Mouse (Mus musculus): ENCODE results near the gene Rpl13.
A peak's percentile ranks its signal among the peaks of the same experiment; 100 is the strongest.
"Not testable (repeated sequence)": the region's sequence is repeated elsewhere in the genome, so short reads cannot be mapped to it uniquely, and the experiment has no call there.

Gene Rpl13

DNA sequence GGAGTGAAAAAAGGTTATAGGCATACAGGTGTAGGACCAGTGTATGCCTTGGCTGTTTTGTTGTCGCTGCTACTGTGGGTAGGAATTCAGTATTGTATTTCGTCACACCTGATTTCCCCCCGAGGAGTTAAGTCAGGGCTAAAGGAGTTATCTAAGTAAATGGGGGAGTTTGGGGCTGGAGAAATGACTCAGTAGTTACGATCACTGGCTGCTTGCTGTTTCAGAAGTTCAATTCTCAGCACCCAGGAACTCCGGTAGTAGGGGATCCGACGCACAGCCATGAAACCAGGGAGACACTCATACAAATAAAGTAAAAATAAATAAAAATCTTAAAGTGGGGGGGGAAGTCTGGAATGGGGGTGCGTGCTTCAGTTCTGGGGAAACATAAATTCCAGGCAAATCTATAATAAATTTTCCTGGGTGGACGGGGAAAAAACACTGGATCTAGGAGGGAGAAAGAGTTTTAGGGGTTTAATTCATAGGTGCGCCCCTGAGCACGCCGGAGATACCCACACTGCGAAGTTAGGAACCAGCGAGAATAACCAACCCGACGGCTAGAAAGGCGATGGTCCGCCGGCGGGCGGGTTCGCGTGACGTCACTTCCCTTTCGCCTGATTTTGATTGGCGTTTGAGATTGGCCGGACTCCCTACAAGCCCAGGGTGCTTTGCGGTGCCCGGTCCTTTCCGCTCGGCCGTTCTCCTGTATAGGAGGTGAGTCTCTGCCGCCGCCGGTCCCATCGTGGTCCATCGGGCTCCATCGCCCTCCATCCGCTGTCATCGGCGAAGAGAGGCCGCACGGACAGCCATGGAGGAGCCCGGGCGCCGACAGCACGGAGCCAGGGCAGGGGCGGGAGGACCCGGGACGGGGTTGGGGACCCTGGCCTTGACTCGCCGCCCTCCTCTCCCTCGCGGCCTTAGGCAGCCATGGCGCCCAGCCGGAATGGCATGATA is at the start of gene Rpl13:
TSS of gene Rpl13 (plus strand) at position 616 of the 951 bp plus-strand sequence.
- peak; percentile 98 for DNase-seq

DNA sequence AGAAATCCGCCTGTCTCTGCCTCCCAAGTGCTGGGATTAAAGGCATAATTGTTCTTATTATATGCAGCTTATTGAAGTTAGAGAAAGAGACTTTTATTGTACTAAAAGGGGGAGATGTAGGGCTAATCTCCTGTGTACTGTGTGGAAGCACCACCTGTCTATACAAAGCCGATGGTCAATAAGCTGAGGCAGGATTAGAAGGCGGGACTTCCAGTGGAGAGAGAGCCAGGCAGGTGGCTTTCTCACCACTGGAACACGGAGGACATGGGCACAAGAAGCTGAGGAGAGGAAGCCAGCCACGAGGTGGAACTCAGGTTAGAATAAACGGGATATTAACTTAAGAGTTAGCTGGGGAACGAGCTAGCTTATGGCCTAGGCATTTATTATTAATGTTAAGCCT is 39.4 kb upstream of the Rpl13 start, which contains the start of gene Spg7:
TSS of gene Spg7 (plus strand) at position 222 of the 400 bp plus-strand sequence.
- no peak for DNase-seq

DNA sequence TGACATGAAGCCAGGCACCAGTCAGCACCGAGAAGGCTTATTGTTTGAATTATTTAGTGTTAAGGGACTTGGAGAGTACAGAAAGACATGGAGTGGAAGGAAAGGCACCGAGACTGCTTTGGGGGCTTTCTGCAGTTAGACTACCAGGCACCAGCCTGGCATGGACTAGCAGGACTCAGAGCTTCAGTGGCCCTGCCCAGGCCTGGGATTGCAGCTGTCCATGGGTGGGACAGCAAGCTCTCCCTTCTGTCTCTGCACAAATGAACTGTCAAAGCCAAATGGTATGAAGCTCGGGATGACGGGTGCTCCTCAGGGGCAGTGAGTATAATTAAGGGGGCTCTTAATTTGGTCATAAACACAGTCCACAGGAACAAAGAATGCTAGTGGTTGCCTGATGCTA is 38.1 kb upstream of the Rpl13 start:
- DNase-seq: no peak

DNA sequence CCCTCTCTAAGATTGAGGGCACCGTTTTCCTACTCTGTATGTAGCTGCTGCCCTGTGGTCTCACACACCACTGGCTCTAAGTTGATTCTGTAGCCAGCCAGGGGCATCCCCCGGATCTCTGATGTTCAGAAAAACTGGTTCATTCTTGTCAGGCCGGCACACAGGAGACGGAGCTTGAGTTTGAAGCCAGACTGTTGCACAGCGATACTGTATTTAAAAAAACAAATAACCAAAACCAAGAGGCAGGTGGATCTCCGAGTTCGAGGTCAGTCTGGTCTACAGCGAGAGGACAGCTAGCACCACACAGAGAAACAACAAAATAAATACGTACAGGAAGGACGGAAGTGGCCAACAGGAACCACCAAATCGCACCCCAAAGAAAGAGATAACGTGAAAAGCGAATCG is 37.3 kb upstream of the Rpl13 start:
- DNase-seq: peak in 1 of 2 experiments; percentile 14

DNA sequence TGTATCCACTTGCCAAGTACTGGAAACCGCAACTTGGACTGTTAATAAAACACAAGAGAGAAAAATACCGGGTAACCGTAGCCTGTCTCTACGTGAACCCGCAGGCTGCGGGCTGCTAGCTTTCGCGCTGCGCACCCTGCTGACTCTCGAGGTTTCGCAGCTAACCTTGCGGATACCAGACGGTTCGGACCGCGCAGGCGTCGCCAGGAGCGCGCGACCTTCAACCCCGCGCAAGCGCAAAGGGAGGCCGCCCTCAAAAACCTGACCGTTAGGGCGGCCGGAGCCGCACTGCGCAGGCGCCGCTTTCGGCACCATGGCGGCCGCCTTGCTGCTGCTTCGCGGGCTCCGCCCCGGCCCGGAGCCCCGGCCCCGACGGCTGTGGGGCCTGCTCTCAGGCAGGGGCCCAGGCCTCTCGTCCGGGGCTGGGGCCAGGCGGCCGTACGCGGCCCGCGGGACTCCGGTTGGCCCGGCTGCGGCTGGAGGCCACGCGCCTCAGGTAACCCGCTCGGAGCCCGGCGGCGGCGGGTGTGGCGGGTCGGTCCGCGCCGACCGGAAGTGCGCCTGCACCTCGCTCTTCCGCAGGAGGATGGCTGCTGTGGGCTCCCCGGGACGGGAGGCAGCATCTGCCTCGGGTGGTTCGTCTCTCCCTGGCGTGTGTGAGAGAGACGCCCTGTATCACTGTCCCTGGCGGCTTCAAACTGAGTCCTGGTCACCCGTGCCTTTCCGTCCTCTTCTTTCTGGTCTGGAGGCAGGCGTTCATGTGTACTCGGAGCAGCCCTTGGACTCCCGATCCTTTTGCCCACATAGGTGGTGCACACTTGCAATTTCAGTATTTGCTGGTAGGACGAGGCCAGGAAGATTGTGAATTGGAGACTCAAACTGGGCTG is 36.7 kb upstream of the Rpl13 start:
- peak; percentile 94 to 98 for DNase-seq

DNA sequence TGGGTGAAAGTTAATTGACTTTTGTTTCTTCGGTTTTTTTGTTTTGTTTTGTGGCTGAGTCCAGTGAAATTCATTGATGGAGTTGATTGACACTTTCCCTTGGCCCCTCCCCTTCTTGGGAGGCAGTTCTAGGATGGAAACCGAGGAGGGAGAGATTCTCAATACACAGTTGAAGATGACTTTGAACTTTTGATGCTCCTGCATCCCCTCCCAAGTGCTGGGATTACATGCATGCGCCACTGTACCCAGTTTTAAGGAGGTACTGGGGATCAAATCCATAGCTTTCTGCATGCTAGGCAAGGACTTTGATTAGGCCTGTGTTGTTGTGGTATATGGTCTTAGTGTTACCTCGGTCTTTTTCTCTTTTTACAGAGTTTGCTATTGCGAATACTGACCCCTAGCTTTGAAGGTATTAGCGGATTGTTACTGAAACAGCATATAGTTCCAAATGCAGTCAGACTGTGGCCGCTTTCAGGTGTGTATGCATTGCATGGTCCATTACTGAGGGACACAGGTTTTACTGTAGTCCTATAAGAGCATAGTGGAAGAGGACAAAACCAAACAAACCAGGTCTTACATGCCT is 36.0 kb upstream of the Rpl13 start:
- no peak for DNase-seq

DNA sequence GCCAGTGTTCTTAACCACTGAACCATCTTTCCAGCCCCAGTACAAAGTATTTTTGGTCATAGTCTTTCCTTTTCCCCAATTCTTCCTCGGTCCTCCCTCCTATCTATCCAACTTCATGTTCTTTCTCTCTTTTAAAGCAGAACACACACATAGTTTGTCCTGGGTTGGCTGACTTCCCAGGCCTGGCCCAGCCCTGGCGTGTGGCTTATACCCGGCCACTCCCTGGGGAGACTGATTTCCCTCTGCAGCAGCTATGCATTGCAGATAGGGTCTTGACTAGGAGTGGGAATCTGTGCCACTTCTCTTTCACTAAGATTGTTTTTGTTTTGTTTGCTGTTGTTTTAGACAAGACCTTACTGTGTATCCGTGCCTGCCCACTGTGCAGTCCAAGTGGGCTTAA is 31.0 kb upstream of the Rpl13 start:
- DNase-seq: no peak

DNA sequence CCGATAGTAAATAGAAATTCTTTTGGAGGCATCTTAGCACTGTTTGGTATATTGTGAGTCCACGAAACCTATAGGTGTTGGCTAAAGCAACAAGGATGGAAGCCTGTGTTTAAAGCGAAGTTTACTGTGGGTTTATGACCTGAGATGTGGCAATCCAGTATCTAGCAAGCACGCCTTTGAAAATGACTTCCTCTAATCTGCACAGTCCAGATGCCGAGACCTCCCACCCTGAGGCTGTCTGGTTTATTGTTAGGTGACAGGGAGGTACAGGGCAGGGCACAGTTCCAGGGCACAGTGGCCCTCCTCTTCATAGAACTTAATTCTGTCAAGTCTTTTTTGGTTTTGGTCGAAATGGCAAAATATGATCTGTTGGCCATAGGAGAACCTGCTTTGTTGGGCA is 24.9 kb upstream of the Rpl13 start:
- DNase-seq: no peak

DNA sequence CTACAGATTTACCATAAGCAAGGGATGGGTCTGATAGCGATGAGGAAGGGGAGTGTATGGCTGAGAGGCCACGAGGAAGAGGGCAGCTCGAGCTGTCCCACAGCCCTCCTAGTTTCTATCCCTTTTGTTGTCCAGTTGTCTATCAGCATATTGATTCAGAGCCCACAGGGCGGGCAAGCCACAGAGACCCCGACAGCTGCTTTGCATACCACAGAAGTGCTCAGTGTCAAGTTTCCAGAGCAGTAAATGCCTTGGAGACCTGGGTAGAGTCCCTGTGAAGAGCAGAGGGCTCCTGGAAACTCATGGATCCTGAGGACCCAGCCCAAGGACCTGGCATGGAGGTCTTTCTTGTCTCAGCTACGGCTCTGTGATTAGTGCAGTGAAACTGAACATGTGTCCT is 19.2 kb upstream of the Rpl13 start:
- no peak for DNase-seq

DNA sequence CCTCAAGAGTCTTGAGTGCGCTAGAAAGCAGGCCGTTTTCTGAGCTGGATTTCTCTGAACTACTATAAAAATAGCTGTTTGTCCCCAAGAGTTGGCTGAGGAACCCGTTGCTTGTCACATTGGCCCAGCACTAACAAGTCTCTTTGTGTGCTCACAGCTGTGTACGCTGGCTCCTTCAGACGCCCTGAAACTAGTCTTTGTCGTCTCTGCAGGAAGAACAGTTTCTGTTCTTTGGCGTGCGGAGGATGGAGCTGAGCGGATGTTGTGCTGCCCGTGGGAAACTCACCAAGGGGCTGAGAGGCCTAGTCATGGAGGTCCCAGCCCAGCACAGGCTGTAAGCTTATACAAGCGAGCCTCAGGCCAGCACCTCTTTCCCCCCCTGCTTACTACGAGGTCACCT is 18.5 kb upstream of the Rpl13 start:
- DNase-seq: no peak

DNA sequence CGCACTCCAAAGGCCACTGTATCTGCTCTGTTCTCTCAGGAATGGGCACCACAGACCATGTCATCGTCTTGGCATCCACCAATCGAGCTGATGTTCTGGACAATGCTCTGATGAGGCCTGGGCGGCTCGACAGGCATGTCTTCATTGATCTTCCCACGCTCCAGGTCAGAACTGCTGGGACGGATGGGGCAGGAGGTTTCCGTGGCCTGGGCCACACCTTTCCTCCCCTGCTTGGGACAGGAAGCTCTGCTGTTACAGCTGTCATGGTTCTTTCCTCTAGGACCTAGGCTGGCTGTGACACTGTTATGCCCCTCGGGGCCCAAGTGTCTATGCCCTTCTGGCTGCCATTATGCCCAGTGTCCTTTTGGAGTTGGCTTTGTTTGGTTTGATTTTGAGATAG is 14.9 kb upstream of the Rpl13 start:
- peak in 1 of 2 experiments; percentile 67 for DNase-seq

DNA sequence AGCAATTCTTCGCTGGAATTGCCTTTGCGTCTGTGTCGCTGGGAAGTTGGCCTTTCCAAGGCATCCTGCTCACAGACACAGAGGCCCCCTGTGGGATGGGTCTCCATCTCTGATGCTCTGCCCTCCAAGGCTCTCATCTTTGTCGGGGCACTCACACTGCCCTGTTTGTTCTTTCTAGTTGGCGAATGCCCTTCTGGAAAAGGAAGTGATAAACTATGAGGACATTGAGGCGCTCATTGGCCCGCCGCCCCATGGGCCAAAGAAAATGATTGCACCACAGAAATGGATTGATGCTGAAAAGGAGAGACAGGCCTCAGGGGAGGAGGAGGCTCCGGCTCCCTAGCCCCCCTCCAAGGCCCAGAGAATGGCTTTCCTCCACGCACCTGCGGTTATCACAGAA is 4.9 kb upstream of the Rpl13 start:
- no peak for DNase-seq

DNA sequence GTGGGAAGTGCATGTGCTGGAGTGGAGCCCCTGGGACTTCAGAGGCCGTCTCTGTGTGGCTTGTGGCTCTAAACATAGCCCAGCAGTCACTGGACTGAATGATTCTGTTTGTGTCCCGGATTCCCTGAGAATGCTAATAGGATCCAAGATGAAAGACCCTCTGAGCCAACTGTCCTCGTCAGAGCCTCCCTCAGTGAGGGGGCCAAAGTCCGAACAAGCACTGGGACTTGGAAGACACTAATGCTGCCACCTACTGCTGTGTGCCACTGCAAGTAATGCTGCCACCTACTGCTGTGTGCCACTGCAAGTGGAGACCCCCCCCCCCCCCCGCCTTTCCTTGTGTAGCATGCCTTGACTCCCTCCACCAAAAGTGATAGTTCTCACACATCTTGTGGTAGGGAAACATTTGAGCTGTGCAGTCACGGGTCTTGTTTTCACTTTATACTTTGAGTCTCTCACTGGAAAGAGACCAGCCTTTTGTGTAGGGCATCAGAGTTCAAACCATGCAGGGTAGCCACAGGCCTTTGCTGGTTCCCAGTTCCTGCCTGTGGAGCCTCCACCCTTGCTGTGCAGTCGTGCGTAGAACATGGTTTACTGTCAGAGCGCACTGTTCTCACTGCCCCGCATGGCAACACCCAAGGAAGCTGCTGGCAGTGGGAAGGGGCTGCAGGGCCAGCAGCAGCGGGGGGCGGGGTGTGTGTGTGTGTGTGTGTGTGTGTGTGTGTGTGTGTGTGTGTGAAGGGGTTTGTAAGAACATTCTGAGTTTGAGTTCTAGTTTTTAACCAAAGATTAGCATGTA is 4.2 kb upstream of the Rpl13 start:
- peak; percentile 57 to 79 for DNase-seq

DNA sequence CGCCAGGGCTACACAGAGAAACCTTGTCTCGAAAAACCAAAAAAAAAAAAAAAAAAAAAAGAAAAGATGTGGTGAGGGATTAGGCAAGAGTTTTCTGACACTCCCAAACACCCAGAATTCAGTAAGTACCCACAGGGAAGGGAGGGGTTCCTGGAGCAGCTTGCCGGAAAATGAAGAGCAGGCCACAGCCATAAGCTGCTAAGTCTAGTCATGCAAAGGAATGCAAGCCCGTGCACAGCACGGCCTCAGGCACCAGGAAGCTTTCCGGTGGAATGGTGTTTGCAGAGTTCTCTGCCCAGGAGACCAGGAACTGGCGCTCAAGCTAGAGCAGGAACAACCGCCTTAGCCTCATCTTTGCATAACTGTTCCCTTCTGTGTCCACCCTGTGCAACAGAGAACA is 1.9 kb upstream of the Rpl13 start:
- peak in 1 of 2 experiments; percentile 43 for DNase-seq

DNA sequence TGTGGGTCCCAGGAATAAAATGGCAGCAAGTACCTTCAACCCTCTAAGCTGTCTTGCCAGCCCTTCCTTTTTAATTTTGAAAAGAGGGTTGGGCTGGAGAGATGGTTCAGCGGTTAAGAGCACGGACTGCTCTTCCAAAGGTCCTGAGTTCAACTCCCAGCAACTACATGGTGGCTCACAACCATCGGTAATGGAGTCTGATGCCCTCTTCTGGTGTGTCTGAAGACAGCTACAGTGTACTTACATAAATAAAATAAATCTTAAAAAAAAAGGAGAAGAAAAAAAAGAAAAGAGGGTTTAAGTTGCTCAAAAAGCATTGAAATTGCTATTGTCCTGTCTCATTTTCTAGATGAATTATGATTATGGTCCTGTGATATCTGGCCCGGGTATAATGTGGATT is 906 bp upstream of the Rpl13 start:
- DNase-seq: no peak

DNA sequence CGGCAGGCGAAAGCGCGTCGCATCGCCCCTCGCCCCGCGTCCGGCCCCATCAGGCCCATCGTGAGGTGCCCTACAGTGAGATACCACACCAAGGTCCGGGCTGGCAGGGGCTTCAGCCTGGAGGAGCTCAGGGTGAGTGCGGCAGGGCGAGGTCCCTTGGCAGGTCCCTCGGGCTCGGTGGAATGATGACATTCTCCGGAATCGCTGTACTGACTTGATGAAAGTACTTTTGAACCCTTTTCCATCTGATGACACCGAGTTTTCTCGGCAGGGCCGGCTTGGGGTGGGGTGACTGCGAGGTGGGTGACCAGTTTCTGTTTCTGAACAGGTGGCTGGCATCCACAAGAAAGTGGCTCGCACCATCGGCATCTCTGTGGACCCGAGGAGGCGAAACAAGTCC is 705 bp downstream of the Rpl13 start:
- not testable (repeated sequence) for DNase-seq

DNA sequence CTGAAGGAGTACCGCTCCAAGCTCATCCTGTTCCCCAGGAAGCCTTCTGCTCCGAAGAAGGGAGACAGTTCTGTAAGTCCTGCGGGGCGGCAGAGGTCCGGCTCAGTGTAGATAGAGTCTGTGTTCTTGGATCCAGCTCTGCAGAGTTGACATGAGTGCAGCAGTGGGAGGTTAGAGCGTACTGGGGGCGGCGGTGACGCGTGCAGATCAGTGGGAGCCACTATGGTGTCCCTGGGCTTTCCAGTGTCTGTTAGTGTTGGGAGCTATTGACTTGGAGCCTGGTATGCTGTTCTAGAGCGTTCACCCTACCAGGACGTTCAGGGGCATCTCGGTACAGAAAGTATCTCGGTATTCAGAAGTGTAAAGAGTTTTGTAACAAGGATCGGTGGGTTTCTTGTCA is 1.1 kb downstream of the Rpl13 start:
- no peak for DNase-seq

DNA sequence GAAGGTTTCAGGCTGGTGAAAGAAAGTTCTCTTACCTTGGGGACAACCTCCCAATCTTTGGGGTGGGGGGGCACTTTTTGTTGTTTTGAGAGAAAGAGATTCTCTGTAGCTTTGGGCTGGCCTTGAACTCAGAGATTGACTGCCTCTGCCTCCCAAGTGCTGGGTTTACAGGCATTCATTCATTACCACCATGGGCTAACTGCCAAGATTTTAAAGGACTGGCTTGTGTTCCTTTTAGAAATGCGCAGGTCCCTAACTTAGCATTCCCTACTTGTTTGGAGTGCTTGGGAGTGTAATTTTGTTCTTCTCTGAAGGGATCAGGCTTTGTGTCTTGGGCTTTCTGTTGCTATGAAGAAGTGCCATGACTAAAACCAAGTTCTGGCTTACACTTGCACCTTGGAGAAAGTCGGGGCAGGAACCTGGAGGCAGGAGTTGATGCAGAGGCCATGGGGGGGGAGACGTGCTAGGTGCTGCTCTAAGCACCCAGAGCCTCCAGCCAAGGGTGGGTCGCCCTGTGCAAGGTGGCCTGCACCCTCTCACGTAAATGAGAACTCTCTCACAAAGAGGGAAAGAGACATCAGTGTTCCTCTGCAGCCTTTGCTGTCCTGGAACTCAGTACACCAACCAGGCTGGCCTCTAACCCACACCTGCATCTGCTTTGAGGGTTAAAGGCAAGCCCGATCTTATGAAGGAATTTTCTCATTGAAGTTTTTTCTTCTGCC is 2.1 kb downstream of the Rpl13 start:
- no peak for DNase-seq

DNA sequence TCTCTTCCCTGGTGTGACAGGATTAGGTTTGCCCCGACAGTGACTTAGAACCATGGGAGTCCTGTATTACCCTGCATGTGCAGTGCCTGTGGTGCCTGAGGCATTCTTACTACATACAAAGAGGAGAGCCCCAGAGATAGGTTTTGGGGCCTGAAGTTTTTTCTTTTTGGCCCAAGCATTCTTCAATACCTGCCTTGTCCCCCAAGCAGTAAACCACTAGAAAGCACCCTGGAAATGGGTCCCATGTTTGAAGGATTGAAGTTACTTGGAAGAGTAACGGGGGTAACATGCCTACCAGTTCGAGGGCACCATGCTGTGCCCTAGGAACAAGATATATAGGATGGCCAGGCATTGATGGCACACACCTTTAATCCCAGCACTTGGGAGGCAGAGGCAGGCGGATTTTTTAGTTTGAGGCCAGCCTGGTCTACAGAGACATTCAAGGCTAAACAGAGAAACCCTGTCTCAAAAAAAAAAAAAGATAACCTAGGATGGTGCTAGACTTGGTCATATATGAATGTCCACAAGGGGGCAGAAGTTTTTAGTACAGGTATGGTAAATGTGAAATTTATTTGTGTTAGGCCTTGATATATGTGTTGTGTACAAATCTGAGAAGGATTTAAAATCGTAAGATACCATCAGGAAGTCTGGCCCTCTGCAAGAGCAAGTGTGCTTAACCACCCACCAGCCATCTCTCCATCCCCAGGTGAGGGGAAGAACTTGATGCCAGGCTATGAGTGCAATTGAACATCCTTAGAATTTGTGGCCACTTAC is 3.6 kb downstream of the Rpl13 start:
- DNase-seq: peak in 1 of 2 experiments; percentile 41

DNA sequence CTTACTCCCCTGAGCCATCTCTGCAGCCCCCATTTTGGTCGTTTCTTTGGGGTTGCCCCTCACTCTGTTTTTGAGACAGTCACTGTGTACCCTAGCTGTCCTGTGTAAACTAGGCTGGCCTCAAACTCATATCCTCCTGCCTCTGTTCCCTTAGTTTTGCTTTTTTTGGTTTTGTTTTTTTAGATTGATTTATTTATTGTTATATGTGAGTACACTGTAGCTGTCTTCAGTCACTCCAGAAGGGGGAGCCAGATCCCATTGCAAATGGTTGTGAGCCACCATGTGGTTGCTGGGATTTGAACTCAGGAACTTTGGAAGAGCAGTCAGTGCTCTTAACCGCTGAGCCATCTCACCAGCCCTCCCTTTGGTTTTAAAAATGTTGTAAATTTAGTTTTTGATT is 4.4 kb downstream of the Rpl13 start:
- peak in 1 of 2 experiments; percentile 33 for DNase-seq

DNA sequence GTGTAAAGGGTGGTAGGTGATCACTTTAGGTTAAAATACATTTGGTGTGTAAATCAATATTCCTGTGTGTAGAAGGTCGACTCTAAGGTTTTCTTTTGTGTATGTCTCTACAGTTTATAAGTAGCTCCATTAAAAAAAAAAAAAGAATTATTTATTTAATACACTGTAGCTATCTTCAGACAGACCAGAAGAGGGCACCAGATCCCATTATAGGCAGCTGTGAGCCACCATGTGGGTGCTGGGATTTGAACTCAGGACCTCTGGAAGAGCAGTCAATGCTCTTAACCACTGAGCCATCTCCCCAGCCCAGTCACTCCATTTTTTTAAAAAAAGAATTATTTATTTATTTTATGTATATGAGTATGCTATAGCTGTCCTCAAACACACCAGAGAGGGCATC is 5.9 kb downstream of the Rpl13 start:
- DNase-seq: no peak

Measured in kidney, postnatal 25 days (tissue).